In genomic region chr9:92560840-92561547, GRCm38 (mm10) we compare ENCODE assay signal across 12 mouse cellular contexts. TPM values are rescaled to one million over a fixed set of nuclear protein-coding genes. Genes with fewer than 3 reads are reported as not detected.
A peak's percentile ranks its signal among the peaks of the same experiment; 100 is the strongest.
DNase-seq lines count a peak whose midpoint lies in the region; ATAC-seq and TF ChIP-seq lines count a peak whose summit lies in the region.
"Had no signal": no experiment of that assay in that cellular context is flagged by ENCODE, and none has a peak within 500 bp of the region (broad histone marks: within the 10 kb centered on the region; RNA-seq: fewer than 3 reads in every experiment).

No protein-coding gene starts in this region.

- H3K4me3 ChIP-seq in hindbrain, embryonic 11.5 days (ENCODE audit: low read depth, low read length), result no peak overlapping the region
- H3K4me3 ChIP-seq in hindbrain, embryonic 10.5 days, result no peak overlapping the region
- H3K4me3 ChIP-seq in embryonic fibroblast, embryonic 13.5 days (ENCODE audit: insufficient read depth, low read length), result no peak overlapping the region
- H3K4me3 ChIP-seq in limb, embryonic 13.5 days, result no peak overlapping the region
- H3K4me3 ChIP-seq in liver, postnatal 0 days (ENCODE audit: low read depth, low read length), result no peak overlapping the region
- H3K4me3 ChIP-seq: left cerebral cortex, adult 2 months; megakaryocyte, embryonic 14.5 days had no signal

- peak; percentile 53 for ATAC-seq in hindbrain, embryonic 11.5 days (ENCODE audit: low FRiP score)
- 0 out of 2 replicates have a peak, but pooled peaks have one; percentile 29 for ATAC-seq in limb, embryonic 13.5 days (ENCODE audit: low FRiP score, low read depth)
- no peak for ATAC-seq in inflammation-experienced regulatory T-cells, adult 6 months
- ATAC-seq in liver, postnatal 0 days, result no peak

- no peak for DNase-seq in hindbrain, embryonic 11.5 days (ENCODE audit: low spot score)
- no peak for DNase-seq in hindbrain, embryonic 10.5 days (ENCODE audit: low spot score)
- peak; percentile 81 for DNase-seq in adipocyte (ENCODE audit: low spot score)
- DNase-seq in right cerebral cortex, postnatal 14 days, result no peak
- DNase-seq in liver, postnatal 0 days, result no peak
- DNase-seq: right cerebral cortex, postnatal 25 days had no signal

- H3K9me3 ChIP-seq in hindbrain, embryonic 11.5 days (ENCODE audit: control insufficient read depth, low read length), result no peaks in the 10 kb centered on the region
- H3K9me3 ChIP-seq in hindbrain, embryonic 10.5 days, result no peaks in the 10 kb centered on the region
- peaks cover 5% of the 10 kb centered on the region; the same call in 1 of the 2 replicates for H3K9me3 ChIP-seq in limb, embryonic 13.5 days
- H3K9me3 ChIP-seq in liver, postnatal 0 days (ENCODE audit: low read length), result no peaks in the 10 kb centered on the region
- H3K9me3 ChIP-seq: G1E; megakaryocyte, embryonic 14.5 days had no signal

- TF ChIP-seq CTCF in embryonic fibroblast, embryonic 13.5 days (IDR thresholded peaks at IDR 0.05; ENCODE audit: borderline replicate concordance, insufficient read depth, low read length), result no peak
- TF ChIP-seq CTCF in liver, postnatal 0 days (IDR thresholded peaks at IDR 0.05; ENCODE audit: low read depth), result no peak

- H3K4me1 ChIP-seq in hindbrain, embryonic 11.5 days (replicated peaks; ENCODE audit: control insufficient read depth, insufficient read depth, low read length), result 0 out of 2 replicates have a peak, but pooled peaks cover 2% of the 10 kb centered on the region
- peaks cover 9% of the 10 kb centered on the region for H3K4me1 ChIP-seq in hindbrain, embryonic 10.5 days (replicated peaks)
- peaks cover 12% of the 10 kb centered on the region for H3K4me1 ChIP-seq in embryonic fibroblast, embryonic 13.5 days (ENCODE audit: control insufficient read depth, insufficient read depth, low read length)
- H3K4me1 ChIP-seq in limb, embryonic 13.5 days, result peaks cover 39% of the 10 kb centered on the region
- H3K4me1 ChIP-seq in liver, postnatal 0 days (ENCODE audit: insufficient read depth), result 0 out of 2 replicates have a peak, but pooled peaks cover 3% of the 10 kb centered on the region

- TF ChIP-seq POLR2A in embryonic fibroblast, embryonic 13.5 days (IDR thresholded peaks at IDR 0.05; ENCODE audit: low read depth, low read length), result no peak

- H3K36me3 ChIP-seq in hindbrain, embryonic 11.5 days (ENCODE audit: control insufficient read depth, insufficient read depth, low read length), result no peaks in the 10 kb centered on the region
- H3K36me3 ChIP-seq in hindbrain, embryonic 10.5 days, result 0 out of 2 replicates have a peak, but pooled peaks cover 10% of the 10 kb centered on the region
- H3K36me3 ChIP-seq in limb, embryonic 13.5 days, result peaks cover 8% of the 10 kb centered on the region
- H3K36me3 ChIP-seq in liver, postnatal 0 days (replicated peaks; ENCODE audit: insufficient read depth, low read length), result no peaks in the 10 kb centered on the region

- no peak overlapping the region for H3K27ac ChIP-seq in hindbrain, embryonic 11.5 days (ENCODE audit: low read depth, low read length)
- H3K27ac ChIP-seq in hindbrain, embryonic 10.5 days, result no peak overlapping the region
- peak overlapping the region; percentile 31; the same call in 1 of the 2 replicates for H3K27ac ChIP-seq in embryonic fibroblast, embryonic 13.5 days (ENCODE audit: insufficient read depth, low read length)
- no peak overlapping the region for H3K27ac ChIP-seq in limb, embryonic 13.5 days
- H3K27ac ChIP-seq in liver, postnatal 0 days (ENCODE audit: low read depth), result no peak overlapping the region
- H3K27ac ChIP-seq: left cerebral cortex, adult 2 months had no signal

- 54% methylated on average over 6 of the region's 6 CpGs for WGBS in hindbrain, embryonic 11.5 days
- 65% methylated on average over 6 of the region's 6 CpGs for WGBS in hindbrain, embryonic 10.5 days
- 59% methylated on average over 6 of the region's 6 CpGs for WGBS in limb, embryonic 13.5 days
- 79% methylated on average over 6 of the region's 6 CpGs for WGBS in liver, postnatal 0 days (ENCODE audit: insufficient replicate concordance)

- H3K9ac ChIP-seq in hindbrain, embryonic 11.5 days (ENCODE audit: low read depth, low read length), result no peak overlapping the region
- H3K9ac ChIP-seq in limb, embryonic 13.5 days, result no peak overlapping the region
- H3K9ac ChIP-seq in liver, postnatal 0 days (replicated peaks), result no peak overlapping the region

- no peaks in the 10 kb centered on the region for H3K27me3 ChIP-seq in hindbrain, embryonic 11.5 days (ENCODE audit: control insufficient read depth, insufficient read depth, low read length)
- no peaks in the 10 kb centered on the region for H3K27me3 ChIP-seq in hindbrain, embryonic 10.5 days (ENCODE audit: insufficient read depth, poor library complexity, severe bottlenecking)
- no peaks in the 10 kb centered on the region for H3K27me3 ChIP-seq in limb, embryonic 13.5 days
- no peaks in the 10 kb centered on the region for H3K27me3 ChIP-seq in liver, postnatal 0 days (ENCODE audit: insufficient read depth, low read length)
- H3K27me3 ChIP-seq: megakaryocyte, embryonic 14.5 days had no signal

- TF ChIP-seq EP300 in liver, postnatal 0 days (IDR thresholded peaks at IDR 0.05; ENCODE audit: low read depth), result no peak

- H3K4me2 ChIP-seq in hindbrain, embryonic 11.5 days (replicated peaks; ENCODE audit: low read depth, low read length), result no peak overlapping the region
- no peak overlapping the region for H3K4me2 ChIP-seq in limb, embryonic 13.5 days (replicated peaks)
- H3K4me2 ChIP-seq in liver, postnatal 0 days (ENCODE audit: low read depth, low read length), result no peak overlapping the region

RNA-seq across cellular contexts. Expression of gene Plod2, which starts 19.0 kb away (rescaled TPM):
- polyA plus RNA-seq in hindbrain, embryonic 11.5 days (2014; fragmentation: Nextera tagmentation; extraction: Ambion mirVana), result 36.8 and 40.6 TPM in 2 replicates
- 20.5 and 29.0 TPM in 2 replicates for polyA plus RNA-seq in hindbrain, embryonic 10.5 days (2016; fragmentation: Nextera tagmentation; extraction: Ambion mirVana)
- 88.6 and 107 TPM in 2 replicates for polyA plus RNA-seq in embryonic fibroblast, embryonic 13.5 days (2011; ENCODE audit: insufficient read length, low read depth, missing spikeins)
- 56.6 and 62.8 TPM in 2 replicates for polyA plus RNA-seq in limb, embryonic 13.5 days (2015; fragmentation: Nextera tagmentation; extraction: Ambion mirVana)
- polyA plus RNA-seq in inflammation-experienced regulatory T-cells, adult 6 months (2017; shearing (Covaris generic)), result 1 to 10 TPM; 2.9 to 8.6 (median 3.7) TPM
- polyA plus RNA-seq in liver, postnatal 0 days (2015; fragmentation: Nextera tagmentation; extraction: Ambion mirVana), result 1.3 and 1.5 TPM in 2 replicates

Comparison
In these comparisons a context has a peak if more than half of its experiments do, and no peak if none do; other contexts are left out.
1. ATAC-seq: peak in hindbrain, embryonic 11.5 days (single experiment) and limb, embryonic 13.5 days (single experiment); none in inflammation-experienced regulatory T-cells, adult 6 months (single experiment) and liver, postnatal 0 days (single experiment).